Mouse (Mus musculus) layer of hippocampus, adult 9-11 months (tissue): ENCODE results near the gene Gm44511.
A peak's percentile ranks its signal among the peaks of the same experiment; 100 is the strongest.

Experiments
- DNase-seq: peaks from one replicate; pipeline ENCODE4 v3.0.0; 2022

Gm44511 gene

DNA sequence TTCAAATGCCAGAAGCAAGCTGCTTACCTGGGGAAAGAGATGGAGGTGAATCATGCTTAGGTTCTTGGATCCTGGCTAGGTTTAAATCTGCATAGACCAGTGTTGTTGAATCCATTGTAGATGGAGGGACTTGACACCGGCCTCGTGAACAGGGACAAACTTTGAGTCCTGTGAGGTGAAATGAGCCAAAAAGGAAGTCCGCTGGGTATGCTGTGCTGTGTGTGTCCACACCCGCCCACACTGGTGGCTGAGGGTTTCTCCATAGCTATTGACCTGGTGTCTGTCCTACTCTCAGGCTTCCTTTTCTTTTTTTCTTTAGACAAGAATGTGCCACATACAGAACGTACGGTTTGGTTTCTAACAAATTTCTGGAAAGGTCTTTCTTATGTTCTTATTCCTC is at the start of gene Gm44511, which contains the start of gene Klrb1b:
Gene Gm44511, minus strand, starts transcription at position 184 of the 400 bp plus-strand sequence.
Gene Klrb1b, minus strand, starts transcription at position 200 of the 400 bp plus-strand sequence.
- peak; percentile 55 for DNase-seq

DNA sequence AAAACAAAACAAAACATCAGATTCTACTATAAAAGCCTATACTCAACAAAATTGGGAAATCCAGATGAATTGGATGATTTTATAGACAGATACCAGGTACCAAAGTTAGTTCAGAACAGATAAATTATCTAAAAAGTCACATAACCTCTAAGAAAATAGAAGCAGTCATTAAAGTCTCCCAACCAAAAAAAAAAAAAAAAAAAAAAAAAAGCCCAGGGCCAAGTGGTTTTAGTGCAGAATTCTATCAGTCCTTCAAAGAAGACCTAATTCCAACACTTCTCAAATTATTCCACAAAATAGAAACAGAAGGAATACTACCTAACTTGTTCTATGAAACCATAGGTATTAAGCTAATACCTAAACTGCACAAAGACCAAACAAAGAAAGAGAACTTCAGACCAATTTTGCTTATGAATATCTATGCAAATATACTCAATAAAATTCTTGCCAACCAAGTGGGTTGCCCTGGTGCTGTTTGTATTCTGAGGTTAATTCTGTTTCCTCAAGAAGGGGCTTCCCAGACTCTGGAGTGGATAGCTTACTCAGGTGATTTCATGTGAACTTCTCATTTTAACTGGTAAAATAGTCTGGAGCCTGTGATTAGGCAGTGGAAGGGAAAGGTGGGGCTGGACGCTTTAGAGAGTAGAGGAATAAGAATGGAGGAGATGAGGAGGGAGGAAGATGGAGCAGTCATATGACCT is 45.9 kb upstream of the Gm44511 start:
- DNase-seq, result no peak

- DNase-seq, result no peak
These were observed 42.7 kb upstream of the Gm44511 start for GRCm38 (mm10) chr6:128868861-128869260.

- DNase-seq, result no peak
These were observed 31.9 kb upstream of the Gm44511 start for GRCm38 (mm10) chr6:128857976-128858375.

DNA sequence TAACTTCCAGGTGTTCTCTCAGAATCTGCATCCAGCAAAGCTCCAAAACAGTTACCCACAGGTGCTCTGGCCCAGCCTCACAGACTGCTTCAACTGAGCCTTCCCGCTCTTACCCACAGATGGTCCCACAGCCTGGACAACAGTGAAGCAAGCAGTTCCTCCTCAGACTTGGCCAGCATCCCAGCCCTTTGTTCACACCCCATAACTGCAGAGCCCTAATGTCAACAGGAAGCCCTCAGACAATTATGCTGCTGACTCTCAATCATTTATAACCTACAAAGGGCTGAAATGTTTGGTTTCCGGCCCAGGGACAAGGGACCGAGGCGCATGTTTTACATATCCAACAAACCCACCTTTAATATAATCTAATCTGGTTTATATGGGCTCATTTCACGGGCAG is 30.1 kb upstream of the Gm44511 start:
- peak; percentile 74 for DNase-seq

- no peak for DNase-seq
These were observed 29.4 kb upstream of the Gm44511 start for GRCm38 (mm10) chr6:128855477-128855876.

GRCm38 (mm10) chr6:128854895-128855294 is 28.8 kb upstream of the Gm44511 start:
- no peak for DNase-seq

DNA sequence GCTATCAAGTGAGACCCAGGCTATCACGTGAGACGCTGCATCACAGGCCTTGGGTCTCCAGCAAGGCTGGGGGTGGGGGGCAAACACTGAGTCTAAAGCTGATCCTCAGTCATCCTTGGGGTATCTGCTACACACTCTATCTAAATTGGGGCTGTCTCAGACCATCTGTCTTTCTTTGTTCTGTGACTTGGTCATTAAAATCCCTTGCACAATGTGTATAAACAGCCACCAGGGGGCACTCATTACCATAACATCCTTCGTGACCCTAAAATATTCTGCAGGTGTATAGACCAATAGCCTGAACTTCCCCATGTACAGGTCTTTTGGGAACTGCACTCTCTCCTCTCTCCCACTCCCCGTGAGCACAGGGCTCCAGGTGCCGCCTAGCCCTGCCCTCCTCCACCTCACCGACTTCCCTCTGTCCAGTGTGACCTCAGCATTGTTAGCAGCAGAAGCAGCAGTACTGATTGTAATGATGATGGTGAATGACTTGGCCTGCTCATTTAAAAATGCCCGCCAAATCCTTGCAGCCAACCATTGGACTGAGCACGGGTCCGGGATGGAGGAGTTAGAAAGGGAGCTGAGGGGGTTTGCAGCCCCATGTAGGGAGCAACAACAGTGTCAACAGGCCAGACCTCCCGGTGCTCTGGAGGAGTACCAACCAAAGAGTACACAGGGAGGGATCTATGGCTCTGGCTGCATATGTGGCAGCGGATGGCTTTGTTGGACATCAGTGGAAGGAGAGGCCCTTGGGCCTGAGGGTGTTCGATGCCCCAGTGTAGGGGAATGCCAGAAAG is 28.1 kb upstream of the Gm44511 start:
- peak; percentile 28 for DNase-seq

DNA sequence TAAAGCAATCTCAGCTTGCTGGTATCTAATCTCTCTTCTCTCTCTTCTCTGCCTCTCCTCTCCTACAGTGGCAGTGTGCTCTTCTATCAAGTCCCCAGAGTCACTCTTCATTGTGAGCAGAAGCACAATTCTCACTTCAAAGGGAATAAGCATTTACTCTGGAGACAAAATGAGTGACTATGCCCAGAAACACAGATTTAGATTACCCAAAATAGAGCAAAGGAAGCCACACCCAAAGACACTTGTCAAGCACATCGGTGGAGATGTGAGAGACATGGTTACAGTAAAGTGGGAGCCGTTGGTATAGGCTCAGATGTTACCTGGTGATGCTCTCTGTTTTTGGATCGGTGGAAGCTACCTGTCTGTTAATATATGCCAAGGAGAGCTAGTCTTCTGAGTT is 26.7 kb upstream of the Gm44511 start:
- DNase-seq, result no peak

DNA sequence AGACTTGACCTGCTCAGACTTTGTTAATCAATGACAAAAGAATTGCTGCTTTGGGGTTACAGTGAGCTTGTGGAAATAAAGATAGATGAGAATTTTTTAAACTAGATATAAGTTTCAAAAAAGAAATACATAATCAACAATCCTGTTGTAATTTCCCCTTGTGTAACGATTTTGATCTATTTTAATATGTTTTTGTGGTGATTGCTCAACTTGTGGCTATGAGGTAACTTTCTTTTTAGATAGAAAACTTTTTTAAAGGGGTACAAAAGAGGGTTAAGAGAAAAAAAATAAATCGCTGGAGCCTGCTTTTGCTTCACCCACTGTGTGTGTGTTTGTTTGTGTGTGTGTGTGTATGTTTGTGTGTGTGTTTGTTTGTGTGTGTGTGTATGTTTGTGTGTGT is 25.0 kb upstream of the Gm44511 start:
- DNase-seq, result no peak

DNA sequence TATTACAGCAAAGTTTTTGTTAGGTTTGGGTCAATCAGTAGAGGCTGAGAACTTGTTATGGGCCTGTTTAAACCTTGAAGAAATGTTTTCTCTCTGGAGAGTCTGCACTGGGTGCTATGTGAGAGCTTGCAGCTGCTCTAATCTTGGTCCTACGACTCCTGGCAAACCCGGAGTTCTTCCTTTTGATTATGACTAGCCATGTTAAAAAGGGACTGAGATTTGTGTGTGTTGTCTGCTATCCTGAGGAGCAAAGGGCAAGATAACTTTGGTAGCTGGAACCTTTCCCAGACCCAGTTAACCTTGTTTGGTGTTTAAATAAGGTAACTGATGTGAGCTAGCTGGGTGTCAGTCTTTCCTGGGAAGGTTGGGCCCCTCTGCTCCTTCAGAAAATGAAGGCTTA is 24.6 kb upstream of the Gm44511 start:
- no peak for DNase-seq

- DNase-seq, result no peak
These were observed 23.8 kb upstream of the Gm44511 start for GRCm38 (mm10) chr6:128849902-128850301.

DNA sequence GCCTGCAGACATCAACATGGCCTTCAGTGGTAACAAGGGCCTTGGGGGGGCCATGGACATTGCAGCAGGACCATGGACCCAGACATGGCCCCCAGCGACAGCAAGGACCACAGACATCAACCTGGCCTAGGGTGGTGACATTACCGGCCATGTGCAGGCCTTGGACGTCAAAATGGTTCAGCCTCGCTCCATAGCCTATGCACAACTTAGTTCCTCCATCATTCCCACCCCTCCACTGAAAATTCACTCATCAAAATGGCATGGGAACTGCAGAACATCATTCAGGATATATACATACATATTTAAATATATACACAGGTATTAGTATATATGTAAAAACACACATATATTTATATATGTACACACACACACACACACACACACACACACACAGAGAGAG is 21.3 kb upstream of the Gm44511 start:
- DNase-seq, result no peak

DNA sequence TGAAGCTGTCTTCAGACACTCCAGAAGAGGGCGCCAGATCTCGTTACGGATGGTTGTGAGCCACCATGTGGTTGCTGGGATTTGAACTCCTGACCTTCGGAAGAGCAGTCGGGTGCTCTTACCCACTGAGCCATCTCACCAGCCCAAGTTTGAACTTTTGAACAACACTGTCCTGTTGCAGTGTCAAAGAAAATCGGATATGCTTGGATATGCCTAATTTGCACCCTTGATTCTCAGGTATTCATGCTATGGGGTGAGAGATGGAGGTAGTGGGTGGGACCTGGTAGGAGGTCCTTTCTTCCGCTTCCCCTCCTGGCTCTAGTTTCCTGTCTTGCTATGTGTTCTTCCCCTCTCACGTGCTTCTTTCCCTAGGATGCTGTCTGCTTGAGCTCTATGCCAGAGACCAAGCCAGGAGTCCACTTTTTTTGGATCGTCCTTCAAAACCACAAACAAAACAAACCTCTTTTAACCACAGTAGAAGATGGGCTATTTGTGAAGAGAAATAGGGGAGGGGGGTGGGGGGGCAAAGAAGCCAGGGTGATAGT is 20.0 kb upstream of the Gm44511 start:
- no peak for DNase-seq

- peak; percentile 90 for DNase-seq
These were observed 19.3 kb upstream of the Gm44511 start for GRCm38 (mm10) chr6:128845319-128845979.

DNA sequence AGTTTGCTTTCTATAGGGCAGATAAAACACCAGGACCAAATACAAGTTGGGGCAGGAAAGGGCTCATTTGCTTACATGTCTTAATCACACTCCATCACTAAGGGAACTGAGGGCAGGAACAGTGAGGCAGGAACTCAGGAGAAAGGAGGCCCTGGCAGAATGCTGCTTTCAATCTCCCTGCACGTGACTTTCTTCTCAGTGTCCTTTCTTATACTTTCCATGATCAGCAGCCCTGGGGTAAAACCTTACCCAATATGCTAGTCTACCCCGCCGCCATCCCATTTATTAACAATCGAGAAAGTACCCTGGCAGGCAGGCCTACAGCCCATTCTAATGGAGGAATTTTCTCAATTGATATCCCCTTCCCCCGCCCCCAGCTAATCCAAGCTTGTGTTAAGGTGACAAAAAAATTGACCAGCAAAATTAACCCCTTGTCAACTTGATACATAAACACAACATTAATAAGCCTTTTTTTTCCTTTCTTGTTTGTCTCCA is 18.5 kb upstream of the Gm44511 start:
- DNase-seq, result no peak

- peak; percentile 29 for DNase-seq
These were observed 18.0 kb upstream of the Gm44511 start for GRCm38 (mm10) chr6:128844131-128844530.

DNA sequence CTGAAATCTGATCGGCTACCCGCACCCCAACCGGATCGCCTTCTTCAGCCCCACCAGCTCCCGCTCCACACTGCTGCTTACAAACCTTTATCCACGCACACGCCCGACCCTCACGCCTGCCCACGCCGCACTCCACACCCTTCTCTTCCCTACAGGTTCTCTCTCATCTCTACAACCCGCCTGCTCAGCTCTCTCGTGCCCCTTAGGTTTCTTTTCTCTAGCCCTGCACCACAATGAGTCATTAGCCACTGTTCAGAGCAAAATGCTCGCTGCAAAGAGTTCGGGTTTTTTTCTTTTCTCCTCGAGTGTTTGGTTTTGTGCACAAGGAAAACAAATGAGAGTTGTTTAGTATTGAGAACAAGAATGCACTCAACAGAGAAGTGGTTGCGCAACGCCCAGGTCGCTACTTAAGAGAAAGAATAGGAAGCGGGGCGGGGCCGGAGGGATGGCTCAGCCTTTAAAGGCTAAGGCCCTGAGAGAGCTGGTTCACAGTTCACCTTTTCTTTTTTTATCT is 17.4 kb upstream of the Gm44511 start:
- peak; percentile 75 for DNase-seq

DNA sequence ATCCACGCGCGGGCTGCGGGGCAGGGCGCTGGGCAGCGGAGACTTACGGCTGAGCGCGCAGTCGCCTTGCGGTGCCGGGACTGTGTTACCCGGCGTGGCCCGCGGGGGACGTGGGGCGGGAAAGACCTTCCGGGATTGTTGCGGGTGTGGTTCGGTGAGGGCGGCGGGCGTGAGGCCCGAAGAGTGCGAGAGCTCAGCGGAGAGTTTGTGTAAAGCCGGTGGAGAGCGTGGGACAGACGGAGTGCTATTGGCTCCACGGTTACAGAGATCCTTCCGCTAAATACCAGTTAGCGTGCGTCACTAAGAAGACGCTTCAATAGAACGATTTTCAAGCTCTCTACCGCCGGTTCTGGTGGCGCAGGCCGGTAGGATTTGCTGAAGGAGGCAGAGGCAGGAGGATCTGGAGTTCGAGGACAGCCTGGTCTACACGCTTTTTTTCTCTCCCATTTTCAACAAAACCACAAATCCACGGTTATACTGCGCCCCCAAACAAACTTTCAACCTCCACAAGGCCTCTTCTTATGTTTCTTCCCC is 16.9 kb upstream of the Gm44511 start:
- DNase-seq, result peak; percentile 94

- no peak for DNase-seq
These were observed 16.3 kb upstream of the Gm44511 start for GRCm38 (mm10) chr6:128842356-128842944.

DNA sequence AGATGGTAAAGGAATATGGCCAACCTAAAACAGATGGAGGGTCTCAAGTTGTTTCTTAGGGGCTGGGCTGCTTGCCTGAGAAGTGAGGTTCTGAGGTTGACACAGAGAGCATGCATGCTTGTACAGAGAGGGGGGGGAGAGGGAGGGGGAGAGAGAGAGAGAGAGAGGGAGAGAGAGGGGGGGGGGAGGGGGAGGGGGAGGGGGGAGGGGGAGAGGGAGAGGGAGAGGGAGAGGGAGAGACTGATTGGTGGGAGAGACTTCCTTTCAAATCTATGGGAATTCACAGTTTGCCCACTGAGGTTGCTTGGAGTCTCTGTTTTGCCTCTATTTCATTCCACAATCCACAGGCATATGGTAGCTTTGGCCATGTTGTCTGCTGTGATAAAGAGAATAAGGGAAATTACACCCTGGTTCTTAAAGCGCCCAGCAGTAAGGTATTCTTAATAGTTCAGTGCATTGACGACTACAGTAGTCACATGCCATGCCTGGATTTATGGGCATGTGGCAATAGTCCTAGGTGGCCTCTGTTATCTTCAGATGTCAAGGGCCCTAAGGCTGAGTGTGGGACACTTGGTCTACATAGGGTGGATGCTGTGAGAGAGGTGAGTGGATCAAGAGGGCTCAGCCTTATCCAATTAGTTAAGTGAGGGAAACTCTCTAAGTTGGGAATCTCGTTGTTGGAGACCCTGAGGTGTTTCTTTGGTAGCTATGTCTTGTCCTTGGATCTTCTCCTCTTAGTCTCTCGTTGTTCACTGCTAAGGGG is 15.4 kb upstream of the Gm44511 start:
- DNase-seq, result no peak
